Mouse (Mus musculus): ENCODE measurements around the gene Mboat1. TPM values are rescaled to one million over a fixed set of nuclear protein-coding genes. Genes with fewer than 3 reads are reported as not detected.

The Mboat1 gene
- polyA plus RNA-seq, 1 experiment from 2014 or later: 4.3 TPM

DNA sequence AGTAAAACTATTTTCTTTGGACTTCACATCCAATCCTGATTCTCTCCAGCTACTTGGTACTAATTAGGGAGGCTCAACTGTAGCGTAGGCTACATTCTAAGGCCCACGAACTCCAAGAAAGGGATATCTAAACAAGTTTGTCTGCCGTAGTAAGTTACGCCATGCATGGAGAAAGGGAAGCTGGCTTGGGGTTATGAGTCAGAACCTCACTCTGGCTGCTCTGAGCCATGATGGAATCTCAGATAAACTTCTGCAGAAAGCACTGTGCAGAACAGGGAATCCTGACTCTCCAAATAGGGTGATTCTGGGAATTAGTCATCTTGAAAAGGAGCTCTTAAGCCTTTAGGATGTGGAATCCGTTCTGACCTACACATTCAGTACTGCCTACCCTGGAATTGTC lies 92.5 kb downstream of the Mboat1 start:
- Histone ChIP-seq H3K4me1 (no peaks in the 10 kb centered on the region), H3K27ac (replicated peaks) (no peak overlapping the region), H3K4me3 (no peak overlapping the region), H3K9me3 (replicated peaks) (no peaks in the 10 kb centered on the region), H3K36me3 (no peaks in the 10 kb centered on the region), H3K27me3 (ENCODE audit: low read depth, poor library complexity, severe bottlenecking) (no peaks in the 10 kb centered on the region)
- DNase-seq (ENCODE audit: low spot score): no peak
- WGBS: 87% methylated on average over 5 of the region's 5 CpGs

DNA sequence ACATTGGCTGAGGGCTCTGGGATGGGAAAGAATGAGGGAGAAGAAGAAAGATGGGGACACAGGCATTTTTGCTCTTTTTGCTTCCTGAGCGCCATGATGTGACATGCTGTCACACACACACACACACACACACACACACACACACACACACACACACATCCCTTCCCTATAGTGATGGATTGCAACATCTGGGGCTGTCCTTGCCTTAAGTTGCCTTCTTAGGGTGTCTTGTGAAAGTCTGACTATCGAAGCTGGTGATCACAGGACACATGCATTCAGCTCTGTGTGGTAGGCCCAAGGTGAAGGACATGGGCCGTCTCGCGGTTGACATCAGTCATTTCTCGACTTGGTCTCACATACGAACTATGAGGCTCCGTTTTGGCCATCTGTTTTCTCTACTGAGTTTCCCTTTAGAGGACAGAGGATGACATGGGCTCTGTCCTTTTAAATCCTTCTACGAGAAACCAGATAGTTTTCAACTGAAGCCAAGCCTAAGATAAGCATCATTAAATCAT lies 93.4 kb downstream of the Mboat1 start:
- Histone ChIP-seq H3K4me1 (no peaks in the 10 kb centered on the region), H3K27me3 (ENCODE audit: low read depth, poor library complexity, severe bottlenecking) (no peaks in the 10 kb centered on the region), H3K36me3 (no peaks in the 10 kb centered on the region), H3K9me3 (replicated peaks) (no peaks in the 10 kb centered on the region), H3K27ac (replicated peaks) (no peak overlapping the region), H3K4me3 (no peak overlapping the region)
- 97% methylated on average over 9 of the region's 9 CpGs for WGBS
- DNase-seq (ENCODE audit: low spot score): no peak

DNA sequence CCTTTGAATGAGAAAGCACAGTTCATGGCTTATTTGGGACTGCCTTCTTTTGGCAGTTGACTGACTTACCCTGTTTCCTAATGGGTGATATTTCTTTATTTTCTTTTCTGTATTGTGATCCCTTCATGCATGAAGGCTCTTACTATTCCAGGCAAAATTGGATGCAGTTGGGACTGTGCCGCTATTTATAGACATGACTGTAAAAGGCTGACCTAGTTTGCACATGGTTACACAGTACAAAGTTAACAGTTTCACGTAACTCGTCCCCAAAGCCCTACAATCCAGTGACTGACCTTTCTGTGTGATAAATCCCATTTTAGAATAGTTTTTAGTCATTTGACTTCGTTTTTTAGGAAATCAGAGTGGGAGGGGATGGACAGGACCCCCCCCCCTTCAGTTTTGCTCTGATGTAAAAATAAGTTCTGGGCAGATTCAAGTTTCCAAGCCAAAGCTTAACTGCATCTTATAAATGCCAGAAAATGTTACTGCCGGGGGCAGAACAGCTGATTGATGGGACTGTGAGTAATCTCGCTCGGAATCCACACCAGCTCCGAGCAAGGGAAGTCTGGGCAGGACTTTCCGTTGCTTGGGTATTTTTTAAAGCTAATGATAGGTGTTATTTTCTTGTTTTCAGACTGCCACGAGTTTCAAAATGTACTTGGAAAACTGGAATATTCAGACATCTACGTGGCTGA lies 98.9 kb downstream of the Mboat1 start:
- WGBS: 86% methylated on average over 11 of the region's 11 CpGs

DNA sequence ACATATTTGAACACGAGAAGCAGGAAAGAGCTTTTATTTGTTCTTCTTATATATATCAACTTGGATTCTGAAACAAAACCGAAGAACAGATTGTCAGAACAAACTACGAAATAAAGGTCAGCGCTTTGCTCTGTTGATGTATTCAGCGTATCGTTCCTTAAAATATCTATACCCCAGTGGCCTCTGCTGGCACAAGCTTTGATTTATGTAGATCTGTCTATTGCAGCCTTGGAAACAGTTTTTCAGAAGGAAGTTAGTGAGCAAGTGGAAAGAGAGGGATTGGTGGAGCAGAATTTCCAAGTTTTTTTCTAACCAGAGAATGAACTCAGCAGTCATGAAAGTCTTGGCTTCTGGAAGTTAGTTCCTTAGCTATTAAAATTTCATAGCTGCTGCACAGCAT lies 103.1 kb downstream of the Mboat1 start:
- 93% methylated on average over 6 of the region's 6 CpGs for WGBS
- no peak for DNase-seq (ENCODE audit: low spot score)
- no peaks in the 10 kb centered on the region for H3K27me3 ChIP-seq (ENCODE audit: low read depth, poor library complexity, severe bottlenecking)

More for the DNA sequence above, 98.9 kb downstream of the Mboat1 start:
- H3K4me1 ChIP-seq: no peaks in the 10 kb centered on the region
- H3K27me3 ChIP-seq (ENCODE audit: low read depth, poor library complexity, severe bottlenecking): no peaks in the 10 kb centered on the region
- no peak overlapping the region for H3K27ac ChIP-seq (replicated peaks)
- H3K36me3 ChIP-seq: no peaks in the 10 kb centered on the region
- H3K4me3 ChIP-seq: no peak overlapping the region
- H3K9me3 ChIP-seq (replicated peaks): no peaks in the 10 kb centered on the region
- no peak for DNase-seq (ENCODE audit: low spot score)

DNA sequence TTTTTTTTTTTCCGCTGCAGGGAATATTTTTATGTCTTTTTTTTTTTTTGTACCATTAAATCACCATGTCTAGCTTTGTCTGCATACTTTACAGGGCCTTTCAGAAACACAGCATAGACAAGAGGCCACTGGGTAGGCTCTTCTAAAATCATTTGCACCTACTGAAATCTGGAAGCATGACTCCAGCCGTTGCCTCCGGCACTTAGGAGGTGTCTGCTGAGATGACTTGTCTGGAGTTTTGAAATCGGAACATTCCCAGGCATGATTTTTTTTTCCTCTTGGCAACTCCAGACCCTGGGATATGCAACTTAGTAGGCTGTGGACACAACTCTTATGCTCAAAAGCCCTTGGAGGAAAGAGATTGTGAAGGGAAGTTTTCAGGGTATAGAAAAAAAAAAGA lies 109.3 kb downstream of the Mboat1 start:
- H3K4me1 ChIP-seq: peaks cover 8% of the 10 kb centered on the region
- no peaks in the 10 kb centered on the region for H3K27me3 ChIP-seq (ENCODE audit: low read depth, poor library complexity, severe bottlenecking)
- no peaks in the 10 kb centered on the region for H3K36me3 ChIP-seq
- DNase-seq (ENCODE audit: low spot score): no peak
- no peak overlapping the region for H3K4me3 ChIP-seq
- WGBS: 94% methylated on average over 4 of the region's 4 CpGs
- H3K9me3 ChIP-seq (replicated peaks): no peaks in the 10 kb centered on the region
- no peak overlapping the region for H3K27ac ChIP-seq (replicated peaks)

More for the DNA sequence above, 103.1 kb downstream of the Mboat1 start:
- Histone ChIP-seq H3K4me3 (no peak overlapping the region), H3K27ac (replicated peaks) (no peak overlapping the region), H3K36me3 (no peaks in the 10 kb centered on the region), H3K4me1 (no peaks in the 10 kb centered on the region), H3K9me3 (replicated peaks) (no peaks in the 10 kb centered on the region)

DNA sequence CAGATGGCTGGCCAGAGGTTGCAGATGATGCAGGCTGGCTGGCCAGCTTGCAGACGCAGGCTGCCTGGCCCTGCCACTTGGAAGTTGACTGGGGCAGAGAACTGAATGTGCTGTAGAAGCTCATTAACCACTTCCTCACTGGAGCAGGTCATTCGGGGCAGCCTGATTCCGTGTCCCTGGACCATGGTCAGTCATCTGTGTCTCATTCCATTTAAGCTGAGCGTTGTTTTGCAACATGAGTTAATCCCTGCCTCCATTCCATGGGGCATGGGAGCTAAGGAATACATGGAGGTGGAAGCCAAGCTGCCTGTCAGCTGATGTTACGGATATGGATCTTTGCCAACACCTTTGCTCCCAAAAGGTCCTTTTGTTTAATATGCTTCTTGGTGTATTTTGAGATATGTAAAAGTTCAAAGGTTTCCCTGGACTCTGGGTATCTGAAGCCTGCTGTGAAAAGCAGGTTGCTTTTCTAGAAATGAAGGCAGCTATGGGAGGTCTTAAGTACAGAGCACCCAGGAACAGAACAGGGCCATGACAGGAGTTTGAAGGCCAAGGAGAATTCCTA lies 114.1 kb downstream of the Mboat1 start:
- H3K27me3 ChIP-seq (ENCODE audit: low read depth, poor library complexity, severe bottlenecking): no peaks in the 10 kb centered on the region
- no peaks in the 10 kb centered on the region for H3K9me3 ChIP-seq (replicated peaks)
- 43% methylated on average over 5 of the region's 5 CpGs for WGBS
- H3K27ac ChIP-seq (replicated peaks): no peak overlapping the region
- H3K36me3 ChIP-seq: no peaks in the 10 kb centered on the region
- no peak for DNase-seq (ENCODE audit: low spot score)
- H3K4me1 ChIP-seq: peaks cover 28% of the 10 kb centered on the region
- no peak overlapping the region for H3K4me3 ChIP-seq

DNA sequence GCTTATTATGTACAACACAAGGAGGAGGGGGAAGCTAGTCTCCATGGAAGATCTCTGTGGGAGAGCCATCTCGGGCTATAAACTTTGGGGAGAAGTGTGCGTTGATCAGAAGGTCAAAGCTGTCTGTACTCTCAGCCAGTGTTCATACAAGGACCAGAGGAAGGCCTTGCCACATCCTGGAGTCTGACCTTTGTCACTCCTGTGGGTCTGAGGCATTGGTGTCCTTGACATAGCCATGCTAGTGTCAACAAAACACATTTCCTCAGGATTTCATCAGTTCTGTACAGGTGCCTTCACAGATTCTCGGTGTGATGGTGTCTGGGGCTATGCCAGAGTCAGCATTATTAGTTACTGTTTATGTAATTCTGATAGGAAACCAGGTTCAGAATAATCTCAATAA lies 115.1 kb downstream of the Mboat1 start:
- Histone ChIP-seq H3K4me1 (peaks cover 28% of the 10 kb centered on the region), H3K4me3 (no peak overlapping the region), H3K9me3 (replicated peaks) (no peaks in the 10 kb centered on the region), H3K27ac (replicated peaks) (no peak overlapping the region), H3K36me3 (no peaks in the 10 kb centered on the region), H3K27me3 (ENCODE audit: low read depth, poor library complexity, severe bottlenecking) (no peaks in the 10 kb centered on the region)
- 82% methylated on average over 3 of the region's 3 CpGs for WGBS
- DNase-seq (ENCODE audit: low spot score): no peak

DNA sequence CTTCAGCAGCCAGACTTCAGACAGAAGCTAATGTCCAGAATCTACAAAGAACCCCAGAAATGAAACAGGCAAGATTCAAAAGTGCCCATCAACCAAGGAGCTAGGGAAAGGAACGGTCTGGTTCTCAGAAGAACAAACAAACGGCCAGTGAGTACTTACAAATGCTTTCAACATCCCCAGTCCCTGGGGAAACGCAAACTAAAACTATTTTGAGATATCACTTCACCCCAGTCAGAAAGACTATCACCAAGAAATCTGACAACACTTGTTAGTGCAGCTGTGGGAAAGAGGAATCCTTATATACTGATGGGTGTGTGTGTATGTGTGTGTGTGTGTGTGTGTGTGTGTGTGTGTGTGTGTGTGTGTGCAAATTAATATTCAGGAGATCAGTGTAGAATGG lies 116.4 kb downstream of the Mboat1 start:
- Histone ChIP-seq H3K9me3 (replicated peaks) (no peaks in the 10 kb centered on the region), H3K36me3 (no peaks in the 10 kb centered on the region), H3K27me3 (ENCODE audit: low read depth, poor library complexity, severe bottlenecking) (no peaks in the 10 kb centered on the region), H3K4me3 (no peak overlapping the region), H3K27ac (replicated peaks) (no peak overlapping the region), H3K4me1 (peaks cover 28% of the 10 kb centered on the region)
- WGBS: 73% methylated on average over 3 of the region's 3 CpGs
- DNase-seq (ENCODE audit: low spot score): no peak

DNA sequence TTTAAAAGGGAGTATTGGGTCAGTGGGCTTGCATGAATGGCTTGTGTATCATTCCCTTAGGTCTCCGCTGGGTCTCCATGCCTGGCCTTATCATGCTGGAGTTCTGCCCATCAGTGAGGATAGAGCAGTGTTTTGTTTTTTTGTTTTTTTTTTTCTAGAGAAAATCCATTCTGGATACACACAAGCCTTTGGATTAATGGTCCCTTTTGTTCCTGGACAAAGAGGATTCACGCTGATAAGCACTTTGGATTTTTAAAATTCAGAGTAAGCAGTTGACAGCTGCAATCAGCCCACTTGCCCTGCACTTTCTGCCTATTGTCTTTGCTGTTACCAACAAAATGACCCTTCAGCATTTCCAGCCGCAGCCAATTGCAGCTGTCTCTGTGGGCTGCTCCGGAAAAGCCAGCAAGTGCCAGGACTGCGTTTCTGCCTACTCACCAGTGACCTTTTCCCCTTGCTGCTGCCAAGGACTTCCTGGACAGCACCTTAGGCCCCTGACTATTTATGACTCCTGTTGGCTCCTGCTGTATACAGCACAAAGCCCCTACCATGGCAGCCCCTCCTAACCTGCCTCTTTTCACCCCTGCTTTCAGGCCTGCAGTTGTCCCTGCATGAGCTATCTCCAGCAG lies 117.5 kb downstream of the Mboat1 start:
- DNase-seq (ENCODE audit: low spot score): no peak

DNA sequence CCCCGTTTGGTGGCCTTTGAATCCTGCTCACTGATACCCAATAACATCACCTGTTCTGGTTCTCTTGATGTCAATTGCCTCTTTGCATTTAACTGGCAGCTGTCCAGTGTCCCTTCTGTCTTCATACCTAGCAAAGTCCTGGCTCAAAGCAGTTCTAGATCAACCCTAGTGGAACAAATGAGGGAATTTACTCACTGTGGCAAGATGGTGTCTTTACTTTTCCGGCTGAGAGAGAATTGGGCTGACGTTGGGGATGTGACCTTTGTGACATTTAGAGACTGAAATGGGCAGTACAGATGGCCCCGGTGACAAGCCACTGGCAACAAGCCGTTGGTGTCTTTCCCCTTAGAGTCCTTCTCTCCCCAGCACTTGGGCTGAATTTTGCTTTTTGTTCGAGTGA lies 118.1 kb downstream of the Mboat1 start:
- Histone ChIP-seq H3K27ac (replicated peaks) (peak overlapping the region; percentile 53; the same call in 1 of the 2 replicates), H3K4me3 (no peak overlapping the region), H3K27me3 (ENCODE audit: low read depth, poor library complexity, severe bottlenecking) (no peaks in the 10 kb centered on the region), H3K36me3 (no peaks in the 10 kb centered on the region), H3K4me1 (peaks cover 28% of the 10 kb centered on the region), H3K9me3 (replicated peaks) (no peaks in the 10 kb centered on the region)
- WGBS: 60% methylated on average over 6 of the region's 6 CpGs
- DNase-seq (ENCODE audit: low spot score): no peak

More for the DNA sequence above, 117.5 kb downstream of the Mboat1 start:
- Histone ChIP-seq H3K9me3 (replicated peaks) (no peaks in the 10 kb centered on the region), H3K4me1 (peaks cover 28% of the 10 kb centered on the region), H3K4me3 (no peak overlapping the region), H3K27ac (replicated peaks) (peak overlapping the region; percentile 53), H3K27me3 (ENCODE audit: low read depth, poor library complexity, severe bottlenecking) (no peaks in the 10 kb centered on the region), H3K36me3 (no peaks in the 10 kb centered on the region)
- 29% methylated on average over 5 of the region's 5 CpGs for WGBS

DNA sequence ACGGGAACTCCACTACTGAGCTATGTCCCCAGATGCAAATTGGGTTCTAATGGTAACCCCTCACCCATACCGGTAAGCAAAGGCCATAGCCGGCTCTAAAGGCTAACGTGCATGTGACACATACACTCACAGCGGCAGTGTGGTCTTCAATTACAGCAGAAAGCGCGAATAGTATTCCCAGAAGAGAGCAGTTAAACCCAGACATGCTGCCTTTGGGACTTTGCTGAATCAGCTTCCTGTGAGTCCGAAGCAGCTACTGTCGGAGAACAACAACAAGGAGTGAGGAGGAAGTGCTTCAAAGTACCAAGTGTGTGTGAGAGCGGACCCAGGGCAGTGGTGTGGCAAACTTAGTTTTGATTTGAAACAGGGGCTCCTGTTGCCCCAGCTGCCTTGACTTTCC lies 122.5 kb downstream of the Mboat1 start:
- Histone ChIP-seq H3K4me3 (no peak overlapping the region), H3K27me3 (ENCODE audit: low read depth, poor library complexity, severe bottlenecking) (no peaks in the 10 kb centered on the region), H3K9me3 (replicated peaks) (no peaks in the 10 kb centered on the region), H3K27ac (replicated peaks) (no peak overlapping the region), H3K36me3 (no peaks in the 10 kb centered on the region), H3K4me1 (peaks cover 8% of the 10 kb centered on the region)
- DNase-seq (ENCODE audit: low spot score): no peak
- WGBS: 83% methylated on average over 10 of the region's 10 CpGs

DNA sequence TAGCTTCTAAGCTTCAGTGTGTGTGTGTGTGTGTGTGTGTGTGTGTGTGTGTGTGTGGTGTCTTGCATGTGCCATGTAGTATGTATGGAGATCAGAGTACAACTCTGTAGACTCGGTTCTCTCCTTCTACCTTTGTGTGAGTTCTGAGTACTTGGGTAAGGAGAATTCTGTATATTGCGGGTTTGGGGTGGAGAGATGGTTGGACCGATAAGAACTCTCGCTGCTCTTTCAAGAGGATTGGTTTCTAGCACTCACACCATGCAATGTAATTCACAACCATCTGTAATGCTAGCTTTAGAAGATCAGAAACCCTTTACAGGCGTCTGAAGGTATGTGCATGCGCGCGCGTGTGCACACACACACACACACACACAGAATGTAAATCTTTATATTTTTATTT lies 123.0 kb downstream of the Mboat1 start:
- DNase-seq (ENCODE audit: low spot score): no peak
- Histone ChIP-seq H3K9me3 (replicated peaks) (no peaks in the 10 kb centered on the region), H3K36me3 (no peaks in the 10 kb centered on the region), H3K4me1 (peaks cover 3% of the 10 kb centered on the region), H3K4me3 (no peak overlapping the region), H3K27ac (replicated peaks) (no peak overlapping the region), H3K27me3 (ENCODE audit: low read depth, poor library complexity, severe bottlenecking) (no peaks in the 10 kb centered on the region)
- WGBS: 91% methylated on average over 9 of the region's 9 CpGs

DNA sequence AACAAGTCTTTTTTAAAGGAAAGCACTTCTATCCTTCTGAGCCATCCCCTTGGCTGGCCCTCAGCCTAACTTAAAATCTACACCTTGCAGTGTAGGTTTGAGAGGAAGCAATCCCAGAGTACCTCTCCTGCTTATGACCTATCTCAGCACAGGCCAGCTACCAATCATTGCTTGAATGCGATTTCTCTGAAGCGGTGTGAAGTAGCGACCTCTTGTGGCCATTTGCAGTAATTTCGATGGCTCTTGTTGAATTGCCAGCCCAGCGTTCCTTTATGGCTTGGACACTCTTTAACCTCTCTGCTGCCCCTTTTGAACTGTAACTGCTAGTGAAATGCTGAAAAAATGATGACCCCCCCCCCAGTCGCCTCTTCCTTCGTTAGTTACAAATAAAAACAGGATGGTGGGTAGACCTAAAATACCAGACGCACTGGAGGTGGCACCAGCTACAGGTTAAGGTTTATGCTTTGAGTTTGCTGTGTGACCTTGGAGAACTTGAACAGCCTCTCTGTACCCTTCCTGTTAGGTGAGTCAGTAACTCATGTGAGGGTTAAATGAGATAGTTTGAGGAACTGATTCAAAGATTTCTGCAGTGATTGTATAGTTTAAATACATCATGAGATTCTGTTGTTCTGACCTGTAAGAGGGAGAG lies 123.7 kb downstream of the Mboat1 start:
- Histone ChIP-seq H3K27me3 (ENCODE audit: low read depth, poor library complexity, severe bottlenecking) (no peaks in the 10 kb centered on the region), H3K27ac (replicated peaks) (no peak overlapping the region), H3K9me3 (replicated peaks) (no peaks in the 10 kb centered on the region), H3K4me1 (no peaks in the 10 kb centered on the region), H3K36me3 (no peaks in the 10 kb centered on the region), H3K4me3 (no peak overlapping the region)
- DNase-seq (ENCODE audit: low spot score): peak; percentile 70
- 13% methylated on average over 8 of the region's 8 CpGs for WGBS

All from midbrain, embryonic 10.5 days (tissue).